Mouse (Mus musculus) lung, postnatal 0 days (tissue): ENCODE measurements around the gene Fam3b.

Source experiments
- CTCF ChIP-seq: IDR thresholded peaks from 2 replicates; pipeline ENCODE4 v1.5.1; 2016; ENCODE audit warnings: antibody characterized with exemption, mild to moderate bottlenecking
- EP300 ChIP-seq: IDR thresholded peaks from 2 replicates; pipeline ENCODE4 v1.6.1; 2016; ENCODE audit warnings: antibody characterized with exemption, mild to moderate bottlenecking, control low read depth

GRCm38 (mm10) chr16:97474671-97475070 lies 39.9 kb downstream of the Fam3b start:
- TF ChIP-seq EP300: no peak
- TF ChIP-seq CTCF: no peak
